Mouse (Mus musculus): Measurements from ENCODE around the gene Trim43b. TPM values are rescaled to one million over a fixed set of nuclear protein-coding genes. Genes with fewer than 3 reads are reported as not detected.
A peak's percentile ranks its signal among the peaks of the same experiment; 100 is the strongest.
"Not testable (repeated sequence)": the region's sequence is repeated elsewhere in the genome, so short reads cannot be mapped to it uniquely, and the experiment has no call there.

Gene Trim43b
- polyA plus RNA-seq (2014; fragmentation: Nextera tagmentation; extraction: Ambion mirVana) = not detected in 2 replicates

- H3K4me1 ChIP-seq (replicated peaks; ENCODE audit: control insufficient read depth, insufficient read depth, low read length); ATAC-seq (replicated peaks; ENCODE audit: low FRiP score): not testable (repeated sequence)
Measured at GRCm38 (mm10) chr9:89092735-89093134, at the start of gene Trim43b. TSS of gene Trim43b (minus strand) at chr9:89092835.

GRCm38 (mm10) chr9:89104576-89104975 is 11.9 kb upstream of the Trim43b start:
- not testable (repeated sequence) for H3K9me3 ChIP-seq (ENCODE audit: control insufficient read depth, low read length)

More at GRCm38 (mm10) chr9:89092735-89093134, at the start of gene Trim43b:
- not testable (repeated sequence) for H3K4me3 ChIP-seq (ENCODE audit: low read depth, low read length); H3K27ac ChIP-seq (ENCODE audit: low read depth, low read length); H3K9me3 ChIP-seq (ENCODE audit: control insufficient read depth, low read length); H3K36me3 ChIP-seq (ENCODE audit: control insufficient read depth, insufficient read depth, low read length); DNase-seq (ENCODE audit: low spot score); H3K9ac ChIP-seq (ENCODE audit: low read depth, low read length); H3K27me3 ChIP-seq (replicated peaks; ENCODE audit: control insufficient read depth, insufficient read depth, low read length); H3K4me2 ChIP-seq
- 66% methylated on average over 2 of the region's 2 CpGs for WGBS

GRCm38 (mm10) chr9:89086746-89087145 is 5.9 kb downstream of the Trim43b start:
- not testable (repeated sequence) for H3K27ac ChIP-seq (ENCODE audit: low read depth, low read length); H3K9me3 ChIP-seq (ENCODE audit: control insufficient read depth, low read length); H3K27me3 ChIP-seq (replicated peaks; ENCODE audit: control insufficient read depth, insufficient read depth, low read length); DNase-seq (ENCODE audit: low spot score); H3K4me2 ChIP-seq; H3K4me1 ChIP-seq (replicated peaks; ENCODE audit: control insufficient read depth, insufficient read depth, low read length); H3K4me3 ChIP-seq (ENCODE audit: low read depth, low read length); H3K36me3 ChIP-seq (ENCODE audit: control insufficient read depth, insufficient read depth, low read length); H3K9ac ChIP-seq (ENCODE audit: low read depth, low read length); ATAC-seq (replicated peaks; ENCODE audit: low FRiP score)
- WGBS = 86% methylated on average over 13 of the region's 13 CpGs

More at GRCm38 (mm10) chr9:89104576-89104975, 11.9 kb upstream of the Trim43b start:
- H3K4me3 ChIP-seq (ENCODE audit: low read depth, low read length); H3K27me3 ChIP-seq (replicated peaks; ENCODE audit: control insufficient read depth, insufficient read depth, low read length); H3K4me2 ChIP-seq; H3K27ac ChIP-seq (ENCODE audit: low read depth, low read length); ATAC-seq (replicated peaks; ENCODE audit: low FRiP score); H3K9ac ChIP-seq (ENCODE audit: low read depth, low read length); H3K4me1 ChIP-seq (replicated peaks; ENCODE audit: control insufficient read depth, insufficient read depth, low read length); H3K36me3 ChIP-seq (ENCODE audit: control insufficient read depth, insufficient read depth, low read length); DNase-seq (ENCODE audit: low spot score): not testable (repeated sequence)
- WGBS = 87% methylated on average over 7 of the region's 7 CpGs

GRCm38 (mm10) chr9:89079637-89080036 is 13.0 kb downstream of the Trim43b start:
- H3K27ac ChIP-seq (ENCODE audit: low read depth, low read length); H3K27me3 ChIP-seq (replicated peaks; ENCODE audit: control insufficient read depth, insufficient read depth, low read length); H3K4me3 ChIP-seq (ENCODE audit: low read depth, low read length); H3K36me3 ChIP-seq (ENCODE audit: control insufficient read depth, insufficient read depth, low read length); H3K4me1 ChIP-seq (replicated peaks; ENCODE audit: control insufficient read depth, insufficient read depth, low read length); H3K9ac ChIP-seq (ENCODE audit: low read depth, low read length); ATAC-seq (replicated peaks; ENCODE audit: low FRiP score); H3K9me3 ChIP-seq (ENCODE audit: control insufficient read depth, low read length); H3K4me2 ChIP-seq; DNase-seq (ENCODE audit: low spot score): not testable (repeated sequence)
- WGBS = 73% methylated on average over 10 of the region's 10 CpGs

GRCm38 (mm10) chr9:89076508-89076907 is 16.1 kb downstream of the Trim43b start:
- H3K27ac ChIP-seq (ENCODE audit: low read depth, low read length); H3K9ac ChIP-seq (ENCODE audit: low read depth, low read length): not testable (repeated sequence)

GRCm38 (mm10) chr9:89067143-89067501 is 25.5 kb downstream of the Trim43b start:
- H3K9ac ChIP-seq (ENCODE audit: low read depth, low read length); H3K36me3 ChIP-seq (ENCODE audit: control insufficient read depth, insufficient read depth, low read length); H3K4me1 ChIP-seq (replicated peaks; ENCODE audit: control insufficient read depth, insufficient read depth, low read length); H3K27ac ChIP-seq (ENCODE audit: low read depth, low read length); H3K27me3 ChIP-seq (replicated peaks; ENCODE audit: control insufficient read depth, insufficient read depth, low read length); H3K9me3 ChIP-seq (ENCODE audit: control insufficient read depth, low read length); H3K4me3 ChIP-seq (ENCODE audit: low read depth, low read length); H3K4me2 ChIP-seq; DNase-seq (ENCODE audit: low spot score): not testable (repeated sequence)
- 0 out of 2 replicates have a peak, but pooled peaks have one; percentile 15 for ATAC-seq (replicated peaks; ENCODE audit: low FRiP score)
- WGBS = 91% methylated on average over 2 of the region's 6 CpGs

More at GRCm38 (mm10) chr9:89076508-89076907, 16.1 kb downstream of the Trim43b start:
- not testable (repeated sequence) for H3K27me3 ChIP-seq (replicated peaks; ENCODE audit: control insufficient read depth, insufficient read depth, low read length); H3K9me3 ChIP-seq (ENCODE audit: control insufficient read depth, low read length); ATAC-seq (replicated peaks; ENCODE audit: low FRiP score); H3K4me1 ChIP-seq (replicated peaks; ENCODE audit: control insufficient read depth, insufficient read depth, low read length); DNase-seq (ENCODE audit: low spot score); H3K4me2 ChIP-seq; H3K36me3 ChIP-seq (ENCODE audit: control insufficient read depth, insufficient read depth, low read length); H3K4me3 ChIP-seq (ENCODE audit: low read depth, low read length)
- 93% methylated on average over 1 of the region's 5 CpGs for WGBS

GRCm38 (mm10) chr9:89066378-89067142 is 26.1 kb downstream of the Trim43b start:
- not testable (repeated sequence) for H3K36me3 ChIP-seq (ENCODE audit: control insufficient read depth, insufficient read depth, low read length); H3K4me2 ChIP-seq; H3K9me3 ChIP-seq (ENCODE audit: control insufficient read depth, low read length); H3K4me3 ChIP-seq (ENCODE audit: low read depth, low read length); H3K27me3 ChIP-seq (replicated peaks; ENCODE audit: control insufficient read depth, insufficient read depth, low read length); H3K27ac ChIP-seq (ENCODE audit: low read depth, low read length); H3K9ac ChIP-seq (ENCODE audit: low read depth, low read length); H3K4me1 ChIP-seq (replicated peaks; ENCODE audit: control insufficient read depth, insufficient read depth, low read length)
- WGBS = 72% methylated on average over 38 of the region's 44 CpGs
- ATAC-seq (replicated peaks; ENCODE audit: low FRiP score) = peak; percentile 96
- DNase-seq (ENCODE audit: low spot score) = peak; percentile 29
